ENCODE assay signal across 18 mouse cellular contexts in genomic region chr15:26276608-26277007, GRCm38 (mm10). TPM values are rescaled to one million over a fixed set of nuclear protein-coding genes. Genes with fewer than 3 reads are reported as not detected.
"Had no signal": no experiment of that assay in that cellular context is flagged by ENCODE, and none has a peak within 500 bp of the region (broad histone marks: within the 10 kb centered on the region; RNA-seq: fewer than 3 reads in every experiment).

No protein-coding gene starts in this region.

- H3K27me3 ChIP-seq: limb, embryonic 13.5 days; megakaryocyte, embryonic 14.5 days; midbrain, embryonic 12.5 days; stomach, embryonic 15.5 days had no signal

- H3K9me3 ChIP-seq: limb, embryonic 13.5 days; midbrain, embryonic 12.5 days; stomach, embryonic 15.5 days had no signal

- DNase-seq: kidney, adult 18-20 months; kidney, postnatal 14 days; left cerebral cortex, postnatal 4 days; lung, adult 2 months; right cerebral cortex, postnatal 14 days; thymus, adult 2 months; thymus, postnatal 25 days had no signal

- H3K27ac ChIP-seq: limb, embryonic 13.5 days; liver, embryonic 14.5 days; macrophage; midbrain, embryonic 12.5 days; stomach, embryonic 15.5 days had no signal

- H3K4me3 ChIP-seq: limb, embryonic 13.5 days; megakaryocyte, embryonic 14.5 days; midbrain, embryonic 12.5 days; stomach, embryonic 15.5 days had no signal

- H3K4me1 ChIP-seq: limb, embryonic 13.5 days; megakaryocyte, embryonic 14.5 days; midbrain, embryonic 12.5 days; stomach, embryonic 15.5 days had no signal

- H3K9ac ChIP-seq: limb, embryonic 13.5 days; liver, embryonic 14.5 days; midbrain, embryonic 12.5 days; stomach, embryonic 15.5 days had no signal

- H3K4me2 ChIP-seq: limb, embryonic 13.5 days; midbrain, embryonic 12.5 days; stomach, embryonic 15.5 days had no signal

- H3K36me3 ChIP-seq: limb, embryonic 13.5 days; midbrain, embryonic 12.5 days; stomach, embryonic 15.5 days had no signal

RNA-seq across cellular contexts. Expression of gene March11, which starts 32.2 kb away (rescaled TPM):
- total RNA-seq: liver, adult 2 months; neutrophil, adult 5-6 weeks had no signal
- polyA plus RNA-seq: large intestine, adult 2 months; liver, adult 2 months; liver, embryonic 14.5 days; macrophage; spleen, adult 2 months; urinary bladder, adult 2 months had no signal
